Mouse (Mus musculus) NIH3T3 (cell line): ENCODE measurements around the gene 1700017N19Rik.

Experiments
- DNase-seq: peaks from one replicate; pipeline ENCODE4 v3.0.0-alpha.2; 2012; ENCODE audit warnings: low read depth

1700017N19Rik gene

DNA sequence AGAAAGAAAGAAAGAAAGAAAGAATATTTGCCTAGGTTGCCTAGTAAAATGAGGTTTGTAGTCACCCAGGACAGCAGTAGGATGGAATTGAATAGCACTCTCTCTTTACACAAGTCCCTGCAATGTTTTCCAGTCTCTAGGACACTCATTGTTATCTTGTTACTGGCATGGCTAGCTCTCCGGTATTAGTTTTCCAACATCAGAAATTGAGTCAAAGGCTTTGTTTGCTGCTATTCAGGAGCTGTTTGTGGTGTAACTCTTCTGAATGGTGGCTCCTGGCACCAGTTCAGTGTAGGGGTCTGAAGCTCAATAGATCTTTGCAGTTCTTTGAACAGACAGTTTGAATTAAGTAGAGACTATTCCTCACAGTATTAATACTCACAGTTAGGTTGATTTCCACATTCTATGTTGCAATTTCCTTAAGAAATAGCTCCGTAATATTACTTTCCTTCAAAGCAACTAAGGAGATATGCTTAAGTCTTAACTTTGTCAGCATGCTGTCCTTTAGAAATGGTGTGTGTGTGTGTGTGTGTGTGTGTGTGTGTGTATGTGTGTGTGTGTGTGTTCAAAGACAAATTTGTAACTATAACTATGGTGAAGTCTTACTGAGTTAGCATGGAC lies 71.8 kb downstream of the 1700017N19Rik start:
- no peak for DNase-seq
